Mouse (Mus musculus): ENCODE results near the gene Ngdn. TPM values are rescaled to one million over a fixed set of nuclear protein-coding genes. Genes with fewer than 3 reads are reported as not detected.
A peak's percentile ranks its signal among the peaks of the same experiment; 100 is the strongest.
"Not testable (repeated sequence)": the region's sequence is repeated elsewhere in the genome, so short reads cannot be mapped to it uniquely, and the experiment has no call there.

The Ngdn gene
- total RNA-seq (2021), result 10 to 100 TPM; 18.1 to 19.9 TPM
- long read RNA-seq, experiment 1, transcript Ngdn-201 (11 exons, 1,200 nt), result major isoform, 43 of 54 reads
- long read RNA-seq, experiment 1, partial matches to known transcripts, result 7 of 54 reads
- long read RNA-seq, experiment 1, other reads (novel, unspliced or antisense), result 4 of 54 reads
- long read RNA-seq, experiment 2, transcript Ngdn-201 (11 exons, 1,200 nt), result major isoform, 32 of 36 reads
- long read RNA-seq, experiment 2, partial matches to known transcripts, result 4 of 36 reads
- long read RNA-seq, experiment 2, other reads (novel, unspliced or antisense), result 0 of 36 reads

DNA sequence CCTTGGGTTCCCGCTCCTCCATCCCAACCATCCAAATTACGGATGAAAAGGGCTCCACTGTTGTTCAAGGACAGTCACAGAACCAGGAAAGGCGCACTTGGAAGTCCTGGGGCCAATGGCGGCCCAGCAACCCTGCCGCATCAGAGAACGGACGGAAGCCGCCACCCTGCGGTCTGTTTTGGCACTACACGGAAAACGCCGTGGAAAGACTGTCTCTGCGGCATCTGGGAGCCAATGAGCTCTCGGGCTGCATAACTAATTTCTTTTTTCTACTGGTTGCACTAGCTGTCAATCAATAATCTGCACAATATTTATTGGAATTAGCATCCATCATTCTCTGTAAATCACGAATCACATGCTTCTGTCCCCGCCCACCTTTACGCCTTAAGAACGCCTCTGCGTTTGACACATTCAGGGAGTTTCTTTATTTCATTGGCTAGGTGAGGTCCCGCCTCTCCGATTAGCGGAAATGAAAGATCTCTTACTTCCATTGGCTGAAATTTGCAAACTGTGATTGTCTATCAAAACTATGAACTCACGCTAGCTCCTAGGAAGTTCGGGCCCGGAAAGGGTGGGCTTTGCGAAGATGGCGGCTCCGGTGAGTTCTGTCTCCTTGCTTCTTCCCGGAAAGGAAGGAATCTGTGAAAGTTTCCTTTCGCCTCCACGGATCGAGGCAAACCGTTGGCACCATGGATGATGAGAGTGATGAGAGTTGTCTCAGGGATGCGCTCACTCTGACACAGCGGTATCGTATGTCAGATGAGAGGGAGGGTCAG, at the start of gene Ngdn:
Gene Ngdn (plus strand): TSS at position 464 of the 776 bp plus-strand sequence.
- peak within 1 kb of the TSS; percentile 92 for H3K27ac ChIP-seq
- TF ChIP-seq CTCF (IDR thresholded peaks at IDR 0.05), result peak; percentile 92
- intact Hi-C loops (cut with DNase I), result loop anchor here (1.0 to 2.0 kb wide), 2 partner anchors 115 to 172 kb away; no protein-coding TSS in a partner anchor
- peak within 1 kb of the TSS; percentile 82 for H3K4me3 ChIP-seq
- peak; percentile 97 for DNase-seq

DNA sequence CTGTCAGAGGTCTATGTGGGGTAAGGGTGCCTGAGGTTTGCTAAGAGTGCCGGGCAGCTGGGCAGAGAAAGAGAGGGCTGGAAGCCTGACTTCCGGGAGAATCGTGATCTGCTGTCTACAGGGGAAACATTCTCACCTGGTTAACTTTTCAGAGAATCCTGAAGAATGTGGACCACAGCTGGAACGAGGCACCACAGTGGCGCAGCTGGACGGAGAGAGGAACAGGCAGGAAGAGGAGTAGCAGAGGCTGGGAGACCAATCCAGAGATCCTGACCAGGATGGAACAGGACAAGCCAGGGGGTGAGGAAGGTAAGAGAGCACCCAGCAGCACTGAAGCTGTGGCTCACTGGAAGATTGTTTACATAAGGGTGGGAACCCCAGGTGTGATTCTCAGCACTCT, 49.6 kb upstream of the Ngdn start:
- intact Hi-C loops (cut with DNase I), result no loop called here
- no peak overlapping the region for H3K27ac ChIP-seq
- no peak overlapping the region for H3K4me3 ChIP-seq
- no peak for TF ChIP-seq CTCF (IDR thresholded peaks at IDR 0.05)
- no peak for DNase-seq

DNA sequence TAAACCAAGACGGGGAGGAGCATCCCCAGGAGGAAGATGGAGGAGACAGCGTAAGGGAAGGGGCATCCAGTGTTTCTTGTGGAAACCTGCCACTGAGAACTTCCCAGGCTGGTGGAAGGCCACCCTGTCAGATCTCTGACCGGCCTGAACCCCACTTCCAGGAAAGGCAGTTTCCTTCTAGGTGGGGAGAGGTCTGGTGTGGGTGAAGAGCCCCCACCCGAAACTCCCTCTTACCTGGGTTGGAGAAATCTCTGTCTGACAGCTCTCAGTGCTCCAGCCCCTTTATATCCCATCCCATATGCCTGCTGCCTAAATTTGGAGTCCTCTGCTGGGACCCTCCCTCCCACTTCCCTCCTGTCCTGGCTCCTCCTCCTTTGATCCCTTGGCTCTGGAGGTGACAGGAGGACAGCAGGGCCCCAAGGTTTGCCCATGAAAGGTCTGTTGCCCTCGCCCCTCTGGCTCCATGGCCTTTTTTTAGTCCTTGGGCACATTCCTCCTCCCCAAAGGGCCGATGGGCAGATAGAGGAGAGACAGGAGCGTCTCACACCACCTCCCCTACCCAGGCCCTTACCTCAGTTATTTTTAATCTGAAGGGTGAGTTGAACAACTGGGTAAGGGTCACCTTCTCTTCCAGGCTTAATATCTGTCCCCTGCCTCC, 48.8 kb upstream of the Ngdn start, which contains the start of gene Myh6:
Gene Myh6 (minus strand): TSS at position 608 of the 658 bp plus-strand sequence.
- no peak for TF ChIP-seq CTCF (IDR thresholded peaks at IDR 0.05)
- Histone ChIP-seq H3K27ac (no peak within 1 kb of the TSS), H3K4me3 (no peak within 1 kb of the TSS)
- intact Hi-C loops (cut with DNase I), result no loop called here
- DNase-seq, result no peak

DNA sequence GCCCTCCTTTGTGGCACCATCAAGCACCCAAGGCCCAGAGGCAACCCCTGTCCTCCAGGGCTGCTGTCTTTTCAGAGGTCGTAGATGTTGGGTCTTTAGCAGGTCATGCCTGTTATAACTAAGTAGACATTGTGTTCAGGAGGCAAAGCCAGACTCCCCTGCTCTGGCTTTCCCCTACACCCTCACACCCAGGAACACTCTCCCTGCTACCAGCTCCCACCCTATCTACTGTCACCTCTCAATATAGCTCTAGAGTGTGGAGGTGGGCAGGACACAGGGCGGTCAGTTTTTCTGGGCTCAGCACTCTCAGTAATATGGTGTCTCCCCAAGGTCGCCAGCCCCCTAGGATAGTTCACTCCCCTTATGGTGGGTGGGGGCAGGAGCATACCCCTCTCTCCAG, 47.4 kb upstream of the Ngdn start:
- no peak for TF ChIP-seq CTCF (IDR thresholded peaks at IDR 0.05)
- no peak for DNase-seq
- no peak overlapping the region for H3K4me3 ChIP-seq
- intact Hi-C loops (cut with DNase I), result no loop called here
- no peak overlapping the region for H3K27ac ChIP-seq

DNA sequence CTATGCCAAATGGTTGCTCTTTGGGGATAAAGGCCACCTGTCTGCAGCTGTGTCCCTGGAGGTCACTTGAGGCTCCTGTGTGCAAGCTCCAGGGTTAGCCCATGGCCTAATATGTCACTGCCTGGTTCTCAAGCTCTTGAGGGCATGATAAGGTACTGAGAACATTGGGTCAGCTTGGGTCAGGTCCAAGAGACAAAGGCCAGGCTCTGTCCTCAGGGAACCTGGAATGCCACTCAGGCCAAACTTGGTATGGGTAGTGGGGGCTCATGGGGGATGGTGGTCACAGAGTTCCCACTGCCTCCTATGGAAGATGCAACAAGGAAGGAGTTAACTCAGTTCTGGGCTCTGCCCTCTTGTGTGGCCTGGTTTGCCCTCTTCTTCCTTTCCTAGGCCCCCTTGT, 46.9 kb upstream of the Ngdn start:
- intact Hi-C loops (cut with DNase I), result no loop called here
- DNase-seq, result no peak
- Histone ChIP-seq H3K4me3 (no peak overlapping the region), H3K27ac (no peak overlapping the region)
- no peak for TF ChIP-seq CTCF (IDR thresholded peaks at IDR 0.05)

DNA sequence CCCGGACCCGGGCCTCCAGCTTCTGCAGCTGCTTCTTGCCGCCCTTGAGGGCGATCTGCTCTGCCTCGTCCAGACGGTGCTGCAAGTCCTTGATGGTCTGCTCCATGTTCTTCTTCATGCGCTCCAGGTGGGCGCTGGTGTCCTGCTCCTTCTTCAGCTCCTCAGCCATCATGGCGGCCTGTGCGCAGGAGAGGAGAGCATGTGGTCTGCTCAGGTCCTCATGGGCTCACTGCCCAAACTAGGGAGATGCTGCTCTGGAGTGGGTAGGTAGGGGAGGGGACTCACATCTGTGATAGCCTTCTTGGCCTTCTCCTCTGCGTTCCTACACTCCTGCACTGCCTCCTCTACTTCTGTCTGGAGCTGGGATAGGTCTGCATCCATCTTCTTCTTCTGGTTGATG, 42.5 kb upstream of the Ngdn start:
- H3K4me3 ChIP-seq; intact Hi-C loops (cut with DNase I); H3K27ac ChIP-seq; DNase-seq: not testable (repeated sequence)

DNA sequence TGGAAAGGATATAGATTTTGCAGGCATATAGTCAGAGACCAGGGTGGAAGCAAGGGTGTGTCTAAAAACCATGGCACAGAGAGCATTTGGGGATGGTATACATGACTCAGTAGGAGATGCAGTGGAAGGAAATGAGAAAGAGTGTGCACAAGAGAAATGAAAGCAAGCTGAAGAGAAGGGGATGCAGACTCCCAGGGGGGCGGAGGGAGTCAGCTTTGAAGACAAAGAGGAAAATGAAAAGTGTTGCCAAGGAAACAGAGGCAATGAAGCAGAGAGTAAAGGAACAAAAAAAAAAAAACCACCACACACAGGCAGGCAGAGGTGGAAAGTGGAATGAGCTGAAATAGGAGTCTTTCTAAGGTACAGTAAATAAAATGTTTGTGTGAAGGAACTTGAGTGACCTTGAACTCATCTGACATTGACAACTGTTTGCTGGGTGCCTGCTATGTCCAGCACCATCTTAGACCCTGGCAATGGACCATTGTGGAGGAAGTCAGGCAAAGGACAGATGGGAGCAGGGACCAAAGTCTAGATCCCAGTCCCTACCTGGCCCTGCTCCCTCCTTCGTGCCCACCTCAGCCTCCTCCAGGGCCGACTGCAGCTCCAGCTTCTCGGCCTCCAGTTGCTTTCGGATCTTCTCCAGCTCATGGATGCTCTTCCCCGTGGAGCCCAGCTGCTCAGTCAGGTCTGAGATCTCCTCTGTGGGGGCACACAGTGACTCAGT, 41.0 kb upstream of the Ngdn start:
- Histone ChIP-seq H3K27ac (no peak overlapping the region), H3K4me3 (no peak overlapping the region)
- no peak for TF ChIP-seq CTCF (IDR thresholded peaks at IDR 0.05)

DNA sequence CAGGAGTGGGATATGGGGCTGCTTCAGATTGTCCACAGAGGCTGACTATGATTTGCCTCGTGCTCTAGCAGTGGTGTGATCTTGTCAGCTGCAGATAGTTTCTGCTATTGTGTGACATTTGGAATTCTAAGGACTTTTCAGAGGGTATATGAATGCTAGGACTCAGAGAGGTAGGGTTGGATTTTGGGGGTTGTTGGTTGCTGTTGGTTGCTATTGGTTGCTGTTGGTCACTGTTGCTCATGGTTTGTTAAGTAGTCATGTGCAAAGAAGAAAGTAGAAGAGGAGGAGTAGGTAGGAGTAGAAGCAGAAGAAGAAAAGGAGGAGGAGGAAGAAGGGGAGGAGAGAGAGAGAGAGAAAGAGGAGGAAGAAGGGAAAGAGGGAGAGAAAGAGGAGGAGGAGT, 38.6 kb upstream of the Ngdn start, which contains the start of gene Gm17428:
Gene Gm17428 (plus strand): TSS at position 301 of the 400 bp plus-strand sequence.
- TF ChIP-seq CTCF (IDR thresholded peaks at IDR 0.05), result no peak
- no peak for DNase-seq
- no peak within 1 kb of the TSS for H3K4me3 ChIP-seq
- intact Hi-C loops (cut with DNase I), result loop anchor here (2.0 kb wide), 1 partner anchor 54 kb away; no protein-coding TSS in a partner anchor
- H3K27ac ChIP-seq, result no peak within 1 kb of the TSS

More for the DNA sequence above, 41.0 kb upstream of the Ngdn start:
- no peak for DNase-seq
- intact Hi-C loops (cut with DNase I), result no loop called here

DNA sequence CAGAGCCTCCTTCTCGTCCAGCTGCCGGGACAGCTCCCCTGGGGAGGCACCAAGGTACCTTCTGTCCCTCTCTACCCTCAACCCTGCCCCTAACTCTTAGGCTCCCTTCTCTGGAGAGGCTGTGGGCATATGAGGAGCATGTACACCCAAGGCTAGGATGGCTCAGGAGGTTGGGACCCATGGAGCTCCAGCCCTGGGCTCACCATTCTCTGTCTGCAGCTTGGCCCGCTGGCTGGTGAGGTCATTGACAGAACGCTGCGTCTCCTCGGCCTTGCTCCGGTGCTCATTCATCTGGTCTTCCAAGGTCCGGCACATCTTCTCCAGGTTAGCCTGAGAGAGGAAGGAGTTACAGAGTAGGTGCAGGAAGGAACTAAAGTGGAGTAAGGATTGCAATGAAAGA, 36.6 kb upstream of the Ngdn start:
- Histone ChIP-seq H3K4me3 (no peak overlapping the region), H3K27ac (no peak overlapping the region)
- TF ChIP-seq CTCF (IDR thresholded peaks at IDR 0.05), result no peak
- no peak for DNase-seq
- intact Hi-C loops (cut with DNase I), result no loop called here

DNA sequence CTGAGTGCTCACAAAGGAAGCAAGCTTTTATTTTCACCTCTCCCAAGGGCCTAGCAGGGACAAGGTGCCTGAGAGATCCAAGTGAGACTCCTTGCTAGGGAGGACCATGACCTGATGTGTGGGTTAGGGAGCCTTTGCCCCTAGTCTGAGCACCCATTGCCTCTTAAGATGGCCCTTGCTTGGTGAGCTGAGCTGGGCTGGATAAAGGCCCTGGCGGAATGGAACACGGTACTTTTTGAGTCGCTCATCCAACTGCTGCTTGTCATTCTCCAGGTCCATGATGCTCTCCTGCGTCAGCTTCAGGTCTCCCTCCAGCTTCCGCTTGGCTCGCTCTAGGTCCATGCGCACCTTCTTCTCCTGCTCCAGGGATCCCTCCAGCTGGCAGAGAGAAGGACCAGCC, 33.3 kb upstream of the Ngdn start:
- H3K4me3 ChIP-seq, result no peak overlapping the region
- H3K27ac ChIP-seq, result no peak overlapping the region
- no peak for TF ChIP-seq CTCF (IDR thresholded peaks at IDR 0.05)
- intact Hi-C loops (cut with DNase I), result no loop called here
- DNase-seq, result no peak

DNA sequence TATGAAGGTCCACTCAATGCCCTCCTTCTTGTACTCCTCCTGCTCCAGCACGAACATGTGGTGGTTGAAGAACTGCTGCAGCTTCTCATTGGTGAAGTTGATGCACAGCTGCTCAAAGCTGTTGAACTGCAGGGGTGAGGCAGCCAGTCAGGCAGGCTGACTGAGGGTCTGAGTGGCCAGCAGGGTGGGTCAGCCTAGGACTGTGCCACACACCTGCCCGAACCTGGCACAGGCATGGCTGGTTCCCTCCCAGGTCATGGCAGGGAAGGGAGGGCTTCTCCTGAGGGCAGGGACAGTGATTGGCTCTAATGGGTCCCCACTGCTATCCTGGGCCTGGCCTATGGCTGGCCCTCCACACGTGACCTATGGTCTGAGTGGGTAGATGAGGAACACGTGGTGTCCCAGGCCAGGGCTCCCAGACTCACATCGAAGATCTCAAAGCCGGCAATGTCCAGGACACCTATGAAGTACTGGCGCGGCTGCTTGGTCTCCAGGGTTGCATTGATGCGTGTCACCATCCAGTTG, 26.8 kb upstream of the Ngdn start:
- H3K4me3 ChIP-seq; H3K27ac ChIP-seq; intact Hi-C loops (cut with DNase I); DNase-seq: not testable (repeated sequence)

DNA sequence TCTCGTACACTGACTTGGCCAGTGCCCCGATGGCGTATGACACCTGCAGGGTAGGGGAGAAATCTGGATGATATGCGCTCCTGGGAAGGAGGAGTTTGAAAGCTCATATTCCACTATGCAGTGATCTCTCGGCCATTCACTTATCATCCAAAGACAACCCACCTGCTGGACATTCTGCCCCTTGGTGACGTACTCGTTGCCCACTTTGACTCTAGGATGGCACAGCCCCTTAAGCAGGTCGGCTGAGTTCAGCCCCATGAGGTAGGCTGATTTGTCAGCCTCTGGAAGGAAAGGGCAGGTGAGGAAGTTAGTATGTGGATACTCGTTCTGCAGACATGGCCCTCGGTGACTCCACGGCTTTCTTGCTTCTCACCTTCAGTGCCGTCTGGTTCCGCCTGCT, 26.4 kb upstream of the Ngdn start:
- TF ChIP-seq CTCF (IDR thresholded peaks at IDR 0.05), result no peak
- no peak overlapping the region for H3K4me3 ChIP-seq

More for the DNA sequence above, 26.4 kb upstream of the Ngdn start:
- no peak for DNase-seq
- intact Hi-C loops (cut with DNase I), result no loop called here
- H3K27ac ChIP-seq, result no peak overlapping the region

Measured in gastrocnemius, adult 2 months (tissue).